Mouse (Mus musculus) induced T-regulatory cell, adult 2 months (primary cell): ENCODE data around the gene Arl1.
"Not testable (repeated sequence)": the region's sequence is repeated elsewhere in the genome, so short reads cannot be mapped to it uniquely, and the experiment has no call there.

Source experiments
- DNase-seq: peaks from one replicate; pipeline ENCODE4 v3.0.0-alpha.2; 2012; ENCODE audit warnings: low read depth

Arl1 gene

GRCm38 (mm10) chr10:88765431-88766142, 34.9 kb downstream of the Arl1 start:
- no peak for DNase-seq

GRCm38 (mm10) chr10:88768961-88769360, 38.3 kb downstream of the Arl1 start:
- no peak for DNase-seq

GRCm38 (mm10) chr10:88769676-88770075, 39.0 kb downstream of the Arl1 start:
- no peak for DNase-seq

- DNase-seq = not testable (repeated sequence)
Observed at GRCm38 (mm10) chr10:88772965-88773364, 42.3 kb downstream of the Arl1 start.

- DNase-seq = no peak
Observed at GRCm38 (mm10) chr10:88776206-88776605, 45.5 kb downstream of the Arl1 start.

- DNase-seq = no peak
Observed at GRCm38 (mm10) chr10:88780716-88781115, 50.1 kb downstream of the Arl1 start.

- DNase-seq = not testable (repeated sequence)
Observed at GRCm38 (mm10) chr10:88783135-88783534, 52.5 kb downstream of the Arl1 start.

- no peak for DNase-seq
Observed at GRCm38 (mm10) chr10:88783941-88784340, 53.3 kb downstream of the Arl1 start.

- DNase-seq = no peak
Observed at GRCm38 (mm10) chr10:88784513-88784931, 53.9 kb downstream of the Arl1 start.

GRCm38 (mm10) chr10:88793671-88794070, 63.0 kb downstream of the Arl1 start:
- no peak for DNase-seq
